Mouse (Mus musculus) layer of hippocampus, postnatal 25 days (tissue): ENCODE results near the gene Strada. TPM values are rescaled to one million over a fixed set of nuclear protein-coding genes. Genes with fewer than 3 reads are reported as not detected.

ENCODE experiments used
- DNase-seq, 2 experiments: peaks; one replicate each; pipeline ENCODE4 v3.0.0; 2022; ENCODE audit warnings: mixed read lengths in 2 of 2, low spot score in 1 of 2; ENCODE audit errors: extremely low spot score in 1 of 2
- total RNA-seq, 2 experiments: library from RNA; stranded (reverse); gene quantifications; 2 replicates each; pipeline ENCODE4 v1.2.3; 2021

Gene Strada
- total RNA-seq, 2 experiments from 2014 or later = 27.1 to 33.4 TPM

DNA sequence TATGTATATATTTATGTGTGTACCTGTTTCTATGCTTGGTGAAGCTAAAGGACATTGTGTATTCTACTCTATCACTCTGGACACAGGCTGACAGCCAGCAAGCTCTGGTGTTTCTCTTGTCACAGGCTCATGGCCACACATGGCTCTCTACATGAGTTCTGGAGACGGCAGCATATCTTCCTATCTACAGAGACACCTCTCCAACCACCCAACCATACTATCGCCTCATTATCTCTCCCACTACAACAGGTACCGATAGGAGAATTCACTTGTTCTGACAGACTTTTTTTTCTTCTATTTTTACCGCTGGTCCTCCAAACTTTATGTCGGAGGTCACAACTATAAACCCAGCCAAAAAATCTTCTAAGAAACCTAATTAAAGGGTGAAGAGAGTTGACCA lies 9.7 kb downstream of the Strada start:
- no peak for DNase-seq

DNA sequence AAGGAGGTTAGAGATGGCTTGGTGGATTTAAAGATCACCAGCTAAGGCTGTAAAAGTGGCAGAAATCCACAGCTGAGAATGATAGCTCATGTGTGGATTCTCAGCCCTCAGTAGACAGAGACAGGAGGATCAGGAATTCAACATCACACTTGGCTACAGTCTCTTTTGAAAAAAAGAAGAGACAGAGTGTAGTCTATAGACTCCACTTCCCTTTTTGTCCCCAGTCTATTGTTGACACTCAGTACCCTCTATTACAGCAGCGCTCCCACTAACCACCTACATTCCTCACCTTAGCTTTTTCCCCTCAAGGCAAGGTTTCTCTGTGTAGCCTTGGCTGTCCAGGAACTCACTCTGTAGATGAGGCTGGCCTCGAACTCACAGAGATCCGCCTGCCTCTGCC lies 10.3 kb downstream of the Strada start:
- no peak for DNase-seq

- no peak for DNase-seq
Observed at GRCm38 (mm10) chr11:106187326-106187725, 14.6 kb downstream of the Strada start.

GRCm38 (mm10) chr11:106180449-106180801 lies 21.5 kb downstream of the Strada start:
- DNase-seq = no peak

- DNase-seq = peak in 1 of 2 experiments; percentile 20
Observed at GRCm38 (mm10) chr11:106179711-106180448, 22.1 kb downstream of the Strada start.

DNA sequence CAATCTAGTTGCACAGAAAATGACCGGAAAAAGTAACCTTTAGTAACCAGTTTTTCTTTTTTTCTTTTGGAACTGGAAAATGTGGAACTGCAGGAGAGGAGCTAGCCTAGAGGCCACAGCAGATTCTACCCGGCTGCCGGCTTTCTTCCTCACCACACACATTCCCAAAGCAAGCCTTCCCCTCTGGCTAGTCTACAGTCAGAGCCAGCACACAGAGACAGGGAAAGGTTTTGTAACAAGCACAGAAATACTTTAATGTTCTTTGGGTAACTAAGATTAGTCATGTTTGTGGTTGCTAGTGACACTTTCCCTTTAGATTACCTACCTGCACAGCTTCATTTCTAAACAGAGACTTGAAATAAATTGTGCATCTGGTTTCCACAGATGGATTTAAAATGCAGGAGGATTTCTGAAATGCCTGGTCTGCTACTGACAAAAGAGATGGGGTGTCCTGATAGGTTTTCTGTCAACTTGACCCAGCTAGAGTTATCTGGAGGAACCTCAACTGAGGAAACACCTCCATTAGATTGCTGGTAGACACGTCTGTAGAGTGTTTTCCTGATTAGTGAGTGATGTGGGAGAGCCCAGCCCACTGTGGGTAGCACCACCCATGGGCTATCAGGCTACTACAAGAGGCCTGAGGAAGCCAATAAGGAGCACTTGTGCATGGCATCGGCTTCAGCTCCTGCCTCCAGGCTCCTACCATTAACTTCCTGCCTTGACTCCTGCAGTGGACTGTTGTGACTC lies 23.8 kb downstream of the Strada start:
- DNase-seq = no peak

DNA sequence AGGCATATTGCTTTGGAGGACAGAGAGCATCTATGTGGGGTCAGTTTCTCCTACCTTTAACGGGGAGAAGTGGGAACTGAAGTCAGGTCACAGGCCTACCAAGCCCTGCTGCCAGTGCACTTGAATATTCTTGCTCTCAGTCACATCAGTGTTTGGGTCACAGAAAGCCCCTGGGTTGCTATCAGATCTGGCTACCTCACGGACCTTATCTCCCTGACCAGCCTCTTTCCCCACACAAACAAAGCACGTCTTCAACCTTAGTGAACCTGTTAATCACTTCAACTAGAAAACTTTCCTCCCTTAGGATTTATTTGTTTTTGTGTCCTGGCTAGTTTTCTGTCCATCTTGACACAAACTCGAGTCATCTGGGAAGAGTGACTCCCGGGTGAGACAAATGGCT lies 25.6 kb downstream of the Strada start:
- DNase-seq = no peak

DNA sequence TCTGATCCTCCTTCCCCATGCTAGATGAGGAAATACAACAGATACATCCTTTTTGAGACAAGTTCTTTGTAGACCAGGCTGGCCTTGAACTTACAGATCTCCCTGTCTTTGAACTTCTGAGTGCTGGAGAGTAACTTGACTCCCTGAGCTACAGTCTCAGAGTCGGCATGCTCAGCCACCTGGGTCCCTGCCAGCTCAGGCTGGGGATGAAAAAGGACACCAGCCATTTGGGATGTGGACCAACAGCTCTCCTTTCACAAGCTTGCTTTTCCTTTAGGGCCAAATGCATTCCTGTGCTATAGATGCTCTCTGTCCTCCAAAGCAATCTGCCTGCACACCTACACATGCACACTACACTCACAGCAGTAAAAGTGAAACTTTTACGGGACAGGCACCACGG lies 26.9 kb downstream of the Strada start:
- DNase-seq = no peak

- DNase-seq = no peak
Observed at GRCm38 (mm10) chr11:106174372-106174771, 27.6 kb downstream of the Strada start.

DNA sequence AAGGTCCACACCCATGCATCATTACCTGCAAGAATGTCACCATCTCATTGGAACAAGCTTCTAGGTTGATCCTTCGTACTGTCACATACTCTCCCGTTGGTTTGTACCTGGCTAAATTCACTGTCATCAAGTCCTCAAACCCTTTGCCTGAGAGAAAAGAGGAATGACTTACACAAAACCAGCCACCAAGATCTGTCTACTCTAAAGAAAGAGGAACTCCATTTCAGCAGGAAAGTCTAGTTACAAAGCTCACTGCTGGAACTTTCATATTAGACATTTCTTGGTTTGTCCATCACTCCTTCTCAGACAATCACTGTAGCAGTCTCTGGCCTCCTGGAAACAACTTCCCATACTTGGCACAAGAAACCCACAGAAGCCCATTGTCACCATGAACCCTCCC lies 28.7 kb downstream of the Strada start:
- DNase-seq = no peak

DNA sequence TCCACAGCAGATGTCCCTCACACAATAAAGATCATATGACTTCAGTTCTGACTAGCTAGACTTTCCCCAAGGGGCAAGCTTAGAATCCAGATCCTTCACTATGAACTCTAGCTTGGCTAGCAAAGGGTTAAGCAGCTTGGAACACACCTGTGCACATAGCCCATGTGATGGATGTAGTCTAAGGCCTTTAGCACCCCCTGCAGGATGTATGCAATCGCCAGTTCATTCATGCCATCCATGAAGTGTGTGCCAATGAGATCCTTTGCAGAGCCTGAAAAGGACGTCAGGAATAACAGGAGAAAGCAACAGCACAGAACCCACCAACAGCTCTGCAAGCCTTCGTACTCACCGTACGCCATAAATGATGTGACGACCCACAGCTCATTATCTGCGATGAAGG lies 31.2 kb downstream of the Strada start:
- no peak for DNase-seq

DNA sequence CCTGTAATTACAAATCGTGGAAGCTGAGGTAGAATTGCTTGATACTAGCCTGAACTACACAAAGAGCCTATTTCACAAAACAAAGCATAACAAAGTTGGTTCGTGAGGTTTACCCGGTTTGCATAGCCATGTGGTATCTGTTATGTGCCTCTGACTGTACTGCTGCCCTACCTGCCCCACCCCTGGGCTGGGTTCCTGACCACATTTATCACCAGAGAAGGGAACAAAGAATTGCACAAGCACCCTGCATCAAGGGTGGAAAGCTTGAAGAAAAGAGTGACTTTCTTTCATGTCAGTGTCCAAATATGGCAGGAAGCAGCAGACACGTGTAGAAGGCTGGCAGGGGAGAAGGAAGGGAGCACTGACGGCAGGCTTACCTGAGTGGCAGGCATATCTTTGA lies 34.5 kb downstream of the Strada start:
- DNase-seq = no peak

GRCm38 (mm10) chr11:106164601-106165180 lies 37.3 kb downstream of the Strada start:
- no peak for DNase-seq

DNA sequence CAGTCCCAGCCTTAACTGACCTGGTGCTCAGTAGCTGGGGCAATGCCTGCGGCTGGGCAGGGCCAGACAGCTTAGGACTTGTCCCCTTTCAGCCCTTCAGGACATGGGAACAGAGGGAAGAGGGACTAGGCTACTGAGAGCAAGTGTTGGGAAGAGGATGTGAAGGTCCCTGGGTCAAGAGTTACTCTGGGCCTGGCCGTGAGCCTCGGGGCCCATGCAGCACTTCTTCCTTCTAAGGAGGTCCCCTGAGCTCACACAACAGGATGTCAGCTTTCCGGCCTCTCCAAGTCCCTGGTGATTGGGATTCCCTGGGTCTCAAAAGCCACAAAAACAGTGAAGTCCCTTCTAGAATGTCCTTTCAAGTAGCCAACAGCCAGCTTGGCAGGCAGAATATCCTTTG lies 38.4 kb downstream of the Strada start:
- no peak for DNase-seq

GRCm38 (mm10) chr11:106162237-106162636 lies 39.7 kb downstream of the Strada start:
- no peak for DNase-seq

GRCm38 (mm10) chr11:106160841-106161721 lies 40.9 kb downstream of the Strada start, which contains the start of the genes Gm10840 and Limd2:
TSS of gene Gm10840 (plus strand) at chr11:106160850.
TSS of gene Limd2 (minus strand) at chr11:106160860.
- DNase-seq = peak; percentile 65 to 74

DNA sequence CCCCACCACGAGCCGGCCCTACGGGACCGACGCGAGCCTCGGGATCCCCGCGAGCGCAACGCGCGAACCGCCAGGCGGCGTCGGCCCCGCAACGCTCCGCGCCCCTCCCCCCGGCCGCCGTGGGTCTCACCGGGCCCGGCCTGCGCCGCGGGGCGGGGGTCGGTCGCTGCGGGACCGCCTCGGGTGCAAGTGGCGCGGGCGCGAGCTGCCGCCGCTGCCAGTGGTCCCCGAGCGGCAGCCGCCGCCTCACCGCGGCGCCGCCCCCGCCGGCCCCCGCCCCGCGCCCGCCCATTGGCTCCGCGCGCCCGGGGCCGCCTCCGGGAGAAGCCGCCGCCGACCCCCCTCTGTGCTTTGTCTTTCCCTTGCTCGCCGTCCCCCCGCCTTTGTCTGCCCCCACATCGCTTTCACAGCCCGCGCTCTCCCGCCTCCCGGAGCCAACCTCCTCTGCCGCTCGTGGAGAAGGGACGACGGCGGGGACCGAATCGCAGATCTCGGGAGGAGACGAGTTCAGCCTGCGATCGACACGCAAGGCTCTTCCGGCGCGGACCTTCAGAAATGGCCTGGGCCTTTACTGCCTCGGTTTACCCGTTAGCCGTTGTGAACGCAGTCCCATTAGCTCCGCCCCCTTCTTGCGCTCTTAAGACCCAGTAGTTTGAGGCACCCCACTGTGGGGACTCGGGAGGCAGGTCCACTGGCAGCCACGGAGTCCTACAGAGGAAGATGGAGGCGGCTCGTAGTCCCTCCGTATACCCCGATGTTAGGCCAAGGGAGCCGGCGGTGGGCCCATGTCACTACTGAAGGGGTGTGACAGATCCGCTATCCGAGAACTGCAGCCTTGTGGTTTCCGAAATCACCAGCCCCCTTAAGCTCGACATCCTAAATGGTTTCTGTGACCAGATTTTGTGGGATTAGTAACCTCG lies 41.8 kb downstream of the Strada start:
- peak; percentile 69 to 79 for DNase-seq

DNA sequence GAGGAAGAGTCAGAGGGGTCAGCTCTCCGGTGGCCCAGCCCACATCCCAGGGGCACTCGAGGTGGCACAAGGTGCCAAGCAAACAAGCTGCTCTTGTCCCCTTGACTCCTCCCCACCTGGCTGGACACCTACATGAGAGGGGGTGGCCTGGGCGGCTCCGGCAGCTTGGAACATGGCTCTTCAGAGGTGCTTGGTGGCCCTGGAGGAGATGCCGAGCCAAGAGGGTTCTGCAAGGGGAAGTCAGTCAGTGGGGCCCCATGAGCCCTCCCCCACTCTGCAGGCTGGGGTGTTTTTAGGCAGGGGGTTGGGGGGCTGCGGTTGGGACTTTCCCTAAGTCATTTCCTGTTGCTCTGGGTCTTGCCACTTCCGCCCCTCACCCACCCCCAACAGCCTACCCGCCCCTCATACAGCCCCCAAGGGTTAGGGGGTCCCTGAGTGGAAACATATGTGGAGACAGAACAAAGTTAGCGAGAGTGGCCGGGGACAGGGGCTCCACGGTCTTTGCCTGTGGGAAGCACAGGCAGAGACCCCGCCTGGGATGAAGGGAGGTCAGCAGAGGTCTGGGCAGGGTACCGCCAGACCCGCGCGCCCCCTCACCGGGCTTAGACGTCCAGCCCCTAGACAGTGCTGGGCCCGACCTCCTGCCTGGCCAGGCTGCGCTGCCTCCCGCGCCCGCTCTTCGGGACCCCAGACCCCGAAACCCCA lies 42.6 kb downstream of the Strada start:
- DNase-seq = peak in 1 of 2 experiments; percentile 44

DNA sequence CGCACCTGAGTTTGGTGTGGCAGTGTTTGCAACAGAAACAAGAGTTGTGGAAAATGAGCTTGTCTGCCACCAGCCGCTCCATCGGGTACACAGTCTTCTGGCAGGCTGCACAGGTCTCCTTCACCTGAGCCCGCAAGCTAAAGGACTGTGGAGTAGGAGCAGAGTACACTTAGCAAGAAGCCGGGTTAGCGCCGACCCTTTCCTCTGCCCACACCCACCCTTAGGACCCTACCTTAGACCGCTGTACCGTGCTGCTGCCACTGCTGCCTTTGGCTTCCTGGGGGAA lies 43.1 kb downstream of the Strada start:
- no peak for DNase-seq
